Mouse (Mus musculus): ENCODE data around the gene Ntm. TPM values are rescaled to one million over a fixed set of nuclear protein-coding genes. Genes with fewer than 3 reads are reported as not detected.

The Ntm gene
- total RNA-seq, 2 experiments from 2014 or later, result not detected

DNA sequence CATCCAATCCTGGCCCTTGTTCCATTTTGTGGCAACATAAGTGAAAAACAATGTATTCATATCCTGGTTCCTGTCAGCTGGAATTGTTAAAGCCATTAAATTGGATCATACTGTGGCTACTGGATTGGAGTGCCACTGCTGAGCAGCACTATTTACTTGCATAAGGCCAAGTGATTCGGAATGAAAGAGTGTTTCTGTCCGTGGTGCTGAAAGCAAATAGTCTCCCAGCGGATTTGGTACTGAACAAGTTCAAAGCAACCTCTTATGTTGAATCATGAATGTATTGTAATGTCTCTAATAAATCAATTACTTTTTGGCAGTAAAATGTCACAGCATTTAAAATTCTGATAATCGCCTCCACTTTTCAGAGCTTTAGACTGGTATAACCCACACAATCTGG lies 817.0 kb downstream of the Ntm start:
- no peak for ATAC-seq (replicated peaks; ENCODE audit: low FRiP score, low TSS enrichment, poor library complexity, severe bottlenecking)

DNA sequence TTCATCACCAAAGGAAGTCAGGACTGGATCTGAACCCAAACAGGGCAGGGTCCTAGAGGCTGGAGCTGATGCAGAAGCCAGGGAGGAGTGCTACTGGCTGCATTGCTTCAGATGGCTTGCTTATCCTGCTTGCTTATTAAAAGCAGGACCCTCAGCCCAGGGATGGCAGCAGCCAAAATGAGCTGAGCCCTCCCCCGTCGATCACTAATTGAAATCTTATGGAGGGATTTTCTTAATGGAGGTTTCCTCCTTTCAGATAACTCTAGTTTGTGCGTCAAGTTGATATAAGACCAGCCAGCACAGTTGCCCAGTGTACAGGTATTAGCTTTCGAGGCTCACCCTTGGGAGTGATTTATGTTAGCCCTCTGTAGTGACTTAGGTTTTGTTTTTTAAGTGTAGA lies 826.9 kb downstream of the Ntm start:
- ATAC-seq (replicated peaks; ENCODE audit: low FRiP score, low TSS enrichment, poor library complexity, severe bottlenecking), result no peak

DNA sequence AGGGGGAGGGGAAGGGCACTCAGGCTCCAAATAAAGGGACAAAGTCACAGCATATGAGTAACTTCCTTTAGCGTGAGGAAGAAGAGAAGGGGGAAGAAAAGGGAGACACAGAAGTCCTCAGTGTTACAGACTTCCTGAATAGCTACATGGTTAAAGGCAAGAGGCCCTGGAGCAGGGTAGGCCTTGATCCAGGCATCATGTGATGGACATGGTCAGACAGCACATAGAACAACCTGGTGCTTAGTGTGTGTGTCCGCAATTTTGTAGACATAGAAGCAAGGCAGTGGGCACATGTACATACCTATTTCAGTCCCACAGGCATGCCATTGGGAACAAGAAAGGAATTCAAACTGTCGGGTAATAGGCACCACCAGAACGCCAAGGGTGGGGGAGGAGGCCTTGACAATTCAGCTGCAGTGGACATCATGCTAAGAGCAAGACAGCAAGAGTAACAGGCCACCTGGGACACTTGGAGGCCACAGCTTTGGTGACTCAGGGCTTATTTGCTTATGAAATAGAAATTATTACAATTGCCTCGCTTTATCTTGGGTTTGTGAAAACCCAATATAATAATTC lies 832.1 kb downstream of the Ntm start:
- no peak for ATAC-seq (replicated peaks; ENCODE audit: low FRiP score, low TSS enrichment, poor library complexity, severe bottlenecking)

DNA sequence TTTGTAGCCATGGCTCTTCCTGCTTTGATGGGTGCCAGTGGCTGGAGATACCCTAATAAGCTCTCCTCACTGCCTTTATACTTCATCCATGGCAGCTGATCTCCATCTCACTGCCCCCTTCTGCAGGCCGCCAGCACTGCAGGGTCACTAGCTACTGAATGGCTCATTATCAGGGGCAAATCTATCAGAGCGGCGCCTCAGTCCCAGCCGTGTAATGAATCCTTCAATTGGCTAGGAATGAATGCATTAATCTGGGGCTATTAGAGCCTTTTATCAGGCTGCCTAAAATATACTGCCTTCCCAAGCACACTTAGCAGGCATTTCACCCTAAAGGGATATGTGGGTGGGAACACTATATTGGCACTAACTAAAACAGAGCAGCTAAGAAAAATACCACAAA lies 832.6 kb downstream of the Ntm start:
- no peak for ATAC-seq (replicated peaks; ENCODE audit: low FRiP score, low TSS enrichment, poor library complexity, severe bottlenecking)

DNA sequence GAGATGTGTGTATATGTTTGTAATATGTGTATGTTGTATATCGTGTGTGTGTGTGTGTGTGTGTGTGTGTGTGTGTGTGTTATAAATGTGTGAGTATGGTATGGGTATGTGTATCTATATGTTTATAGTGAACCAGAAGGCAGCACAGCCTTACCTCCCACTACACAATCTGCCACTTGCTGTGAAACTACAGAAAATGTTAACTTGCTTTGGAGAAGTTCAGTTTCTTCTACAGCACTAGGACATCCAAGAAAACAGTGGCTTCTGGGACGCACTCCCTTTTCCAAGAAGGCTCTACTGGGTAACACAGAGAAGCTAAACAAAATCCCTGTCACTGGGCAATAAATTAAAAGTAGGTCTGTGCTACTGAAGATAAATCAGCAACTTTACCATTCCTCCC lies 834.5 kb downstream of the Ntm start:
- ATAC-seq (replicated peaks; ENCODE audit: low FRiP score, low TSS enrichment, poor library complexity, severe bottlenecking), result no peak

DNA sequence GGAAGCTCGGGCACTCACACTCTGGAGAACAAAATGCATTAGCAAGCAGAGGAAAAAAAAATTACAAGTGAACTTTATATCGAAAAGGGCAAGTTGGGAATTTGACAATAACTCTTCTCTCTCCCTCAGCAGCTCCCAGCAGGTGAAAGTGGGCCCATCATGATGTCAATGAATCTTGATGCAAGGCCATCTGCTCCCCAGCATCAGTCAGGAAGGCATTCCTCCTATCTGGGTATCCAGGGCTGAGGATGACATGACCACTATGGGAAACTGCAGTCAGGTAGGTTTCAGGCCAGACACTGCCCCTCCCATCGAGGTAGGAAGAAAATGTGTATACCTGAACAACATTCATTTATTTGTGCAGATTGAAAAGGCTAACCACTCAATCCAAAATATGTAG lies 838.5 kb downstream of the Ntm start:
- ATAC-seq (replicated peaks; ENCODE audit: low FRiP score, low TSS enrichment, poor library complexity, severe bottlenecking), result no peak

DNA sequence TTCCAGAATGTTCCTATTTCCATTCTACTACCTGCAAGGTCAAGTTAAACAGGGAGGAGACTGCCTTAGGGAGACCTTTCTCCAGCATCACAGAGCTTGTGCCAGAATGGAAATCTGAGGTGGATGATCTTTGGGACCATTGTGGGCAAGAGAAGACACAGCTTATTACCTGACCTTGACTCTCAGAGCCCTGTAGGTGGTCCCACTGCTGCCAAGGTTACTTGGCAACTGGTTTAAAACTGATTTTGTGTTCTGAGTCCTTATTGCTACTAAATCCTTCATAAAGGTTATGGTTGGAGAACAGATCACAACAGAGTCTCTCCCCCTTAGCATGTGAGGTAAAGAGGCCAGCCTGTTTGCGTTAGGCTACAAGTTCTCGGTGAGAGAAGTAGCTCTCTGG lies 839.1 kb downstream of the Ntm start:
- ATAC-seq (replicated peaks; ENCODE audit: low FRiP score, low TSS enrichment, poor library complexity, severe bottlenecking), result no peak

DNA sequence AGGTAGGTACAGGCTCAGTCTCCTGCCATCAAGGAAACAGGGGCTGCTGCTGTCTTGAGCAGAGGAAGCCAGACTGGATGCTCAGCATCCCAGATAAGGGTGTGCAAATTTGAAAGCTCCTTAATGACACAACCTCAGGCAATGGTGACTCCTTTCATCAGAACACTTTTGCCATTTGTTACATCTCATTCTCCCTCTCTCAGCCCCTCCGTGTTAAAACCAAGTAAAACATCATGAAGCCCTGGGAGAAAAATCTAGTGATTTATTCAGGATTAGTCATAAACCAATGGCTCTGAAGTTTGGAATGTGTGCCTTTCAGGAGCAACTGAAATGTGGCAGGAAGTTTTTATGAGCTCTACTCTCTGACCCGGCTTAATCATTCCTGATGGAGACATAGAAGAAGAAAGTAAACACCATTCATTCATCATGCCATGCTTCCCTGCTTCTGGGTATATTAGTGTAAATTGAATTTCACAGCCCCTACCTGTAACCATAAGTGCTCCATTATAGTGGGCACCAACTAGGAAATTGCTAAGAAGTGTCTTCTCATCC lies 845.3 kb downstream of the Ntm start:
- no peak for ATAC-seq (replicated peaks; ENCODE audit: low FRiP score, low TSS enrichment, poor library complexity, severe bottlenecking)

DNA sequence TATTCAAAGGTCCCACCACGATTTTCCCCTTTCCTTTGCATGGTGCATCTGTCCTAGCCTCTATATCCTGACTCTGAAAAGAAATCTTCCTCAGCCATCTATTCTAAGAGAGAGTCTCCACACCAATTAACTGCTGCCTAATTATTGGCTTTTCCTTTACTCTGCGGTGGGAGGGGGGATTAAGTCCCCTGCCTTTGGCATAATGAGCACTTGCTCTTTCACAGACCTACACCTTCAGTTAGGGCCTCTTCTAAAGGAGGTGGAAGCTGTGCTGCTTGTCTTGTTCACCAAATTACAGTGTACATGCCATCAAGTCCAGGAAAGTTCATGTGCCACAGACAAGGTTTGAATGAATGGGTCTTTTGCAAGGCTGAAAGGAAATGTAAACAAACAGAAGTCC lies 847.6 kb downstream of the Ntm start:
- no peak for ATAC-seq (replicated peaks; ENCODE audit: low FRiP score, low TSS enrichment, poor library complexity, severe bottlenecking)

DNA sequence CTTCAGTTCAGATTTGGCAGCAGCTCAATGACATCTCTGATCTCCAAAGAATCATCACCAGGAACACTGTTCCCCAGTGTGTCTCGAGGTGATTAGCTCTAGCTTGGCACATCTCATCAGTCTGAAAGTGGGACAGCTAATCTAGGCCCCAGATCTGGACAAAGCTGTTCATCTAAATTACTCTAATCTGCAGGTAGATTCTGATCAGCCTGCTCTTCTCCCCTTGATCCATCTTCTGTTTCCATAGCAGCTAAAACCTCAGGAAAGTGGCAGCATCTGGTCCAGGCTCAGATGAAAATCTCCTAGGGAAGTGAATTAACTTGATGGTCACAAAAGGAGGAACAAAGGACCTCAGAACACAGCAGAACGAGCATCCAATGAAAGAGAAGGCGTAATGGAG lies 856.2 kb downstream of the Ntm start:
- no peak for ATAC-seq (replicated peaks; ENCODE audit: low FRiP score, low TSS enrichment, poor library complexity, severe bottlenecking)

DNA sequence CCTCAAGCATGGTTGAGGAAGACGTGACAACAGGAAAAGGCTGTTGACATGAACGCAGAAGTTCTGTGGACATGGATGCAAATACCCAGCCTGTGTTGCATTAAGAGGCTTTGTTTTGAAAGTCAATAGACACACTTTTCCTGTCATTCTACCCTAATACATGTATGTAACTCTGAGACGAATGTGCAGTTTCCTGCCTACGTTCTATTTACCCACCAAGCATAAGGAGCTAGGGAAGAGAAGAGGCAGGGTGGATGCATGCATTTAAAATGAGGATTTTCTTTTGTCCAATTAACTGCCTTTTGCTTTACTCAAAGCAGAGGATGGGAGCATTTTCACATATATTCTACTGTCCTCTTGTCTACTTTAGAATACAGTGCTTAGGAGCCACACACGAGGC lies 858.5 kb downstream of the Ntm start:
- no peak for ATAC-seq (replicated peaks; ENCODE audit: low FRiP score, low TSS enrichment, poor library complexity, severe bottlenecking)

DNA sequence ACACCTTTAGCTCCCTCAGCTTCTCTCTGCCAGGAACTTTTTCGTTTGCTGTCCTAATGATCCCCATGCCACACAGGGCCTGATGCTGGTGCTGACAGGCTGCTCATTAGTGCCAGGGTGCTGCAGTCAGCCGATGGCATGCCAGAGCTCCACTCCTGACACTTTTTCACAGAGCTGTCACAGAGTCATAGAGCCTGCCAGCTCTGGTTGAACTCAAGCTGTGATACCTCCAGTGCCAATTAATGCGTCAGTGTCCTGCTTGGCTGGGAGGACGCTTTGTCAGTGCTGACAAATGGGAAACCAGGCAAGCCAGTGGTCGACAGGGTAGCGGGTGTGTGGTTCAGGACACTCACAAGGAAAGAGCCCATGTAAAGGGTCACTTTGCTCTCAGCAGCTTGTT lies 858.9 kb downstream of the Ntm start:
- ATAC-seq (replicated peaks; ENCODE audit: low FRiP score, low TSS enrichment, poor library complexity, severe bottlenecking), result no peak

DNA sequence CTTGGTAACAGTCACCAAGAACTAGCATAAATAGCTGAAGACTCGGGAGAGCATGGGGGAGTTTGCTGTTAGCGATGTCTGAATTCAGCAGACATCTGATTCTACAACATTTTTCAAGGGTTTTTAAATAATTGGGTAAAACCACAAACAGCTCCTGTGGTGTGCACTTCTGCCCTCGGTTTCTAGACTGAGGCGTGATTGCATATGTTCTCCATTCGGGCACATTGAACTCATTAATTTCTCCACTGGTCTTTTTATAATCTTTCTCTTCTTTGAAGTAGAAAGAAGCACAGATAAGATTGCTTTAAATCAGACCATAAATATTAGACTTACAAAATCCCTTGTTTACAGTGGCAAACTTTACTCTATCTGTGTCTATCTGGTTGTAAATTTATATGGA lies 862.3 kb downstream of the Ntm start:
- ATAC-seq (replicated peaks; ENCODE audit: low FRiP score, low TSS enrichment, poor library complexity, severe bottlenecking), result no peak

DNA sequence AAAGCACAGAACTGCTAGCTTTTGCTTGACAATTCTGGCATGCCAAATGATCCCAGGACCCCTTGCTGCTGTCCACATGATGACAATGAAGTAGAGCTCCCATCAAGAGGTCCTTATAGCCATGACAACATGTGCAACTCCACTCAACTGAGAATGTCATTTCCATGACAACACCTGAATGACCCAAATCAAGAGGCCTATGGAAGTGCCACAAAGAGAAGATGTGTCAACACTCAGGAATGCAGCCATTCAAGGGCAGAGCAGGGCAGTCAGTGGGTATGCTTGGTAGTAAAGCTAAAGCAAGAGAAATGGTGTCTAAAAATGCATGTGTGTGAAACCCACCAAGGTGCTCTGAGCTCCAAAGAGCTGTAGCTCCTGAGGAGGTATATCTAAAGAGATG lies 870.5 kb downstream of the Ntm start:
- ATAC-seq (replicated peaks; ENCODE audit: low FRiP score, low TSS enrichment, poor library complexity, severe bottlenecking), result no peak

DNA sequence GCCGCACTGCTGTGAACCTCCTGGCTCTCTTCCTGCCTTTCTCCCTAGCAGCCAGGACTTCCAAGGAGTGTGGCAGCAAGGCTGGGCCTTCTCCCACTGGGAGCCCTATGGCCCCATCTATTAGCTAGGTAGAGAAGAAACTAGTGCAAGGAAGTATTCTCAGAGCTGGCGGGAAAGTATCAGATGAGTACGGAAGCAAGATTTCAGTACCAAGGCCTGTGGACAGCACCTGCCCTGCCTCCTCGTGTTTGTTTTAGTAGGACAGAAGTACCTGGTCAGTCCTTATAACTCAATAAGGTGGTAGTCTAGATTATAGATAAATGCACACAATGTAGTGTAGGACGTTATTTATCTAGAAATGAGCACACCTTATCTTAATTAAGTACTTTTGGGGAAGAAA lies 874.3 kb downstream of the Ntm start:
- ATAC-seq (replicated peaks; ENCODE audit: low FRiP score, low TSS enrichment, poor library complexity, severe bottlenecking), result no peak

DNA sequence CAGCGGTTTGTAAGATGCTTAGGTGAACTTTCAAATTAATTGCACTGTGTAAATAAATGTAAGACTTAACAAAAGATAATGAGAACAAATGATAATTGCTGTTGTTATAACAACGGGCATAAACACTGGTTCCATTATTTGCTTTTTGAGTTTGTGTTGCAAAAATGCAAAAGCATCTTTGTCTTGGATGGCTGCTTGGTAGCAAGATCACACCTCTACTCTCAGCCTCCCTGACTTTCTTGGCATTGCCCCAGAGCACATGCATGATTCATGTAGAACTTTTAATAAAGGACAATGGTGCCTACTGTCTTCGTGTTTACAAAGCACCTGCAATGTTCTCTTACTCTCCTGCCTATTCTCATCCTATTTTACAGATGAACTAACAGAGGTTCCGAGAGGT lies 875.3 kb downstream of the Ntm start:
- no peak for ATAC-seq (replicated peaks; ENCODE audit: low FRiP score, low TSS enrichment, poor library complexity, severe bottlenecking)

DNA sequence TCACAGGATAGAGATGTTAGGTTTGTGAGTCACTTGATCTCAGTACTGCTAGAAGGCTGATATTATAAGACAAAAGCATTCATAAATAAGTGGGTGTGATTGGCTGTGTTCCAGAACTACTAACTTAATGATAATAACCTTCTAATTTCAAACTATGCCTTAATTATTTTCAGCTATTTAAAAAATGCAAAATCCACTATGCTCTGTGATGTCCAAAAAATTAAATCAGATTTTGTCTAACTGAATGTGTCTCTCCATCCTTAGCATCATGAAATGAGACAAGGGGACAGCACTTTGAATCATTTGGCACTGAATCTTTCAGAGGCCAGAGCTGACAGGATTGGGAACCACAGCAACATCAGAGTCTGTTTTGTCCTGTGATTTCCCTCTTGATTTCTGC lies 875.8 kb downstream of the Ntm start:
- no peak for ATAC-seq (replicated peaks; ENCODE audit: low FRiP score, low TSS enrichment, poor library complexity, severe bottlenecking)

DNA sequence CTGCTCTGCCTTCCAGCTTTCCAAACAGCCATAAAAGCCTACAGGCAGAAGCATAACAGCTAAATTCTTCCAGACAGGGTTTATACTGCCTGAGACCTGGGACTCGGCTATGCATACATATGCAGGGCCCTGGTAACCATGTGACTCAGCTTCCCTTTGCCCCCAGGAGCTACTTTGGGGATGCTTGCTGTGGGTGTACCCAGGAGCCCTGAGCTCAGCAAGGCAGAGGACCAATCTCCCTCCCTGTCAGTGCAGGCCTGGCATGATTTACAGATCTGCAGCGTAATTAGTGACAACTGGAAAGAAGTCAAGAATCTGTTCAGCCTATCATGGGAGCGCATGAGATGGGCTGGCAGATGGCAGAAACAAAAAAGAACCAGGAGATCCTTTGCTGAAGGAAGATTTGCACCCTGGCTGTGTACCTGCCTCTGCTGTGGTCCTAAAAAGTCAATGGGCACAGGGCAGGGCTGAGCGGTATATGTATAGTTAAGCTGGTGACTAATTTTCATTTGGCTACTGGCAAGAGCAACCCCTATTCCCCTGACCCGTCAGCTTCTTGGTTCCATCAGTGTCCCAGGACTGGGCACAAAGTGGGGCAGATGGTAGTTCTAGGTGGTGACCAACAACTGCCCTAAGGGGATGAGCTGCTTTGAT lies 886.9 kb downstream of the Ntm start:
- no peak for ATAC-seq (replicated peaks; ENCODE audit: low FRiP score, low TSS enrichment, poor library complexity, severe bottlenecking)

DNA sequence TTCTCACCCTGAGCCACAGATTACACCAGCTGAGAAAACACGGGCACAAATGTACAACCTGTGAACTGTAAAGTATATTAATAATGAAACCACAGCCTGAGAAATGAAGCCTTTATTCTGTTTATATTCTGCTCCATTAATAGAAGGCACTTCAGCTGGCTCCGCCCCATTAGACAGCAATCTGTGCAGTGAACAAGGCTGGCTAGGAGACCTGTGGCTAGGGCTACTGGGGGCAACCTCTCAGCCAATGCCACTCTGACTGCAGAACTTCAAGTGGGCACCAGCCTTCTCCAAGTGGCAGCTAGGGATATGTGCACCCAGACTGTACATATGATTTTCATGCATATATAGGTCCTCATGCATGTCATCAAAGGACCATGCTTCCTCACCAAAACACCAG lies 887.7 kb downstream of the Ntm start:
- no peak for ATAC-seq (replicated peaks; ENCODE audit: low FRiP score, low TSS enrichment, poor library complexity, severe bottlenecking)

DNA sequence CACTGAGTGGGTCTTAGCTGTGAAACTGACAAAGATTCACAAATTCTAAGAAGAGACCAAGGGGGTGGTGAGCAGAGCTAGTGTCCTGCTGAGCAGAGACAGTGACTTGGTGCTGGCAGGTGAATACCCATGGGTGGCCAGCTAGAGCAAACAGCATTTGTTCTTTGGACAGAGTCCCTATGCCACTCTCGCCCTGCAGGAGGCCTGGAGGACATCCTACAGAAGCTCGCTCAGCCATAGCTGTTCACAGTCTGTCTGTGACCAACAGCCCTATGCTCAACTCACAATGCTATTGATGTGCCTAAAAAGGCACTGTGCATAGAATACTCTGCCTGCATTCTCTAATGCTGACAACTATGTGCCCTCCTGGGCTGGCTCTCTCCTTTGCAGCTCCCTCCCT lies 888.4 kb downstream of the Ntm start:
- no peak for ATAC-seq (replicated peaks; ENCODE audit: low FRiP score, low TSS enrichment, poor library complexity, severe bottlenecking)

DNA sequence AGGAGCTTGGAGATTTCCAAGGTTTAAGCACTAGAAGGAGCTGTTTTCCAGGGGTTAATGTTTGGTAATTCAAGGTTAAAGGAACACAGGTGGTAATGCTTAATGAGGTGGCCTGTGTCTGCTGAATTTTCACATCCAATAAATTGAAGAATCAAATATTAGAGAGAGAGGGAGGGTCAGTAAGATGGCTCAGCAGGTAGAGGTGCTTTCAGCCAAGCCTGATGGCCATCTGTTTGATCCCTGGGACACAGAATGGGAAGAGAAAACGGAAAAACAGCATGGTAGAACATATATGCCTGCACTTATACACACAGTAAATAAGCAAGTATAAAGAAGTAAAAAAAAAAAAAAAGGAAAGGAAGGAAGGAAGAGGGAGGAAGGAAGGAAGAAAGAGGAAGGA lies 890.9 kb downstream of the Ntm start:
- ATAC-seq (replicated peaks; ENCODE audit: low FRiP score, low TSS enrichment, poor library complexity, severe bottlenecking), result no peak

DNA sequence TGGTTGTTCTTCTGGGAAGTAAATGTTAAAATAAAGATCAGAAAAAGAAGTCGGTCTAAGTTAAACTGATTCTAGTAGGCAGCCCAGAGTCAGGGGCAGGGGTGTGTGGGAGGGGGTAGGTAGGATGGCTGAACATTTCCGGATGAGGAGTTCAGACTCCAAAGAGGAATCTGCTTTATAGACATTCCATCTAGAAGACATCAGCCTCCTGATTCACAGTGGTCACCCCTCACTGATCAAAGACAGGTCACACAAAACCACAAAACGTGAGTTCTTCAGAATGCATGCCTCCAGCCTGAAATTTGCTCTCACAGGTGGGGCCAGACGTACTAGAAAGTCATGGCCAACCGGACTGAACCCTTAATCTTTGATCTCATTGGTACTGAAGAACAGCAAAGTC lies 895.4 kb downstream of the Ntm start:
- ATAC-seq (replicated peaks; ENCODE audit: low FRiP score, low TSS enrichment, poor library complexity, severe bottlenecking), result no peak

Data from megakaryocyte-erythroid progenitor cell, adult 5-6 weeks (primary cell).